Mouse (Mus musculus) C2C12 (cell line): ENCODE data around the gene Jazf1.

Source experiments
- CTCF ChIP-seq: IDR thresholded peaks from one replicate; pipeline ENCODE4 v1.5.1; 2011; ENCODE audit not compliant: control insufficient read depth, insufficient read depth, insufficient read length
- MAX ChIP-seq: IDR thresholded peaks from one replicate; pipeline ENCODE4 v1.6.1; 2011; ENCODE audit warnings: mild to moderate bottlenecking, control low read depth
- USF1 ChIP-seq: IDR thresholded peaks from one replicate; pipeline ENCODE4 v1.6.1; 2011; ENCODE audit warnings: low read depth, mild to moderate bottlenecking, control low read depth, moderate library complexity

DNA sequence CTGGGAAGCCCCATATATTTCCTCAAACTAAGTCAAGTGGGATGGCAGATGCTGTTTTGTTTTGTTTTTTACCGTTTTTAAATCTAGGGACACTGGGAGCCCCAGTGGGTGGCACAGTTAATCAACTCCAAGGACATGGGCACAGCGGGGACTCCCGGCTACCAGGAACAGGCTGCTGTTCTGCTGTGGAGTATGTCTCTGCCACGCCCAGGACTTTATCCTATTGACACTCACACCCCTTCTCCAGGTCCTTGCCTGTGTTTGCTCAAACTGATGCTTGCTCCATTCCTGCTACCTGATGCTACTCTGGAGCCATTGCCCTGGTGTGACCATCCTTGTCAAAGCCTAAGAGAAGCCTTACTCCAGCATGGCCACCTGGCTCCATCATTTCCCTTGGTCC is 277.6 kb downstream of the Jazf1 start:
- no peak for TF ChIP-seq MAX
- no peak for TF ChIP-seq CTCF
- no peak for TF ChIP-seq USF1
